Mouse (Mus musculus): Measurements from ENCODE around the gene Pfdn4. TPM values are rescaled to one million over a fixed set of nuclear protein-coding genes. Genes with fewer than 3 reads are reported as not detected.

The Pfdn4 gene
- polyA plus RNA-seq, 1 experiment from 2014 or later: 113 TPM

DNA sequence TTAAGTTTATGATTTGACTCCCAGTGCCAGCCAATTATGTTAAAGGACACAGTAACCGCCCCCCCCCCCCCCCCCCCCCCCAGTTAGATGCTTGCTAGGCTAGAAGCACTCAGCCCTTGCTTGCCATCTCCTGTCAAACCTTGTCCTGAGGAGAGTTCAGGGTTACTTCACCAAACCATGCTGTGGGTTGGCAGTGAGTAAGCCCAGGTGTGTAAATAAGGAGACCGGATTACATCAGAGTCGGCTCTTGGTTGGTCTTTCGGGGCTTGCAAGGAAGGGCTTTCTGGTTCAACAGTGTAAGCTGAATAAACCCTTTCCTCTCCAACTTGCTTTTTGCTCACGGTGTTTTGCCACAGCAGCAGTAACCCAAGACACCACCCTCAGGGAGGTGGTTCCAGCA lies 47.4 kb downstream of the Pfdn4 start:
- no peak for TF ChIP-seq CTCF (IDR thresholded peaks at IDR 0.05; ENCODE audit: low read depth)
- 52% methylated on average over 5 of the region's 5 CpGs for WGBS
- H3K9me3 ChIP-seq (replicated peaks; ENCODE audit: low read length): no peaks in the 10 kb centered on the region
- no peaks in the 10 kb centered on the region for H3K36me3 ChIP-seq (ENCODE audit: insufficient read depth, low read length)
- H3K4me2 ChIP-seq (ENCODE audit: low read length): no peak overlapping the region
- no peak for ATAC-seq (replicated peaks; ENCODE audit: low FRiP score, low read depth)
- H3K27me3 ChIP-seq (ENCODE audit: insufficient read depth, low read length): no peaks in the 10 kb centered on the region
- no peaks in the 10 kb centered on the region for H3K4me1 ChIP-seq (replicated peaks; ENCODE audit: insufficient read depth, low read length)
- no peak overlapping the region for H3K9ac ChIP-seq (ENCODE audit: low read depth, low read length)
- DNase-seq (ENCODE audit: low spot score): no peak
- H3K27ac ChIP-seq: no peak overlapping the region
- no peak overlapping the region for H3K4me3 ChIP-seq (replicated peaks; ENCODE audit: low read depth, low read length)

DNA sequence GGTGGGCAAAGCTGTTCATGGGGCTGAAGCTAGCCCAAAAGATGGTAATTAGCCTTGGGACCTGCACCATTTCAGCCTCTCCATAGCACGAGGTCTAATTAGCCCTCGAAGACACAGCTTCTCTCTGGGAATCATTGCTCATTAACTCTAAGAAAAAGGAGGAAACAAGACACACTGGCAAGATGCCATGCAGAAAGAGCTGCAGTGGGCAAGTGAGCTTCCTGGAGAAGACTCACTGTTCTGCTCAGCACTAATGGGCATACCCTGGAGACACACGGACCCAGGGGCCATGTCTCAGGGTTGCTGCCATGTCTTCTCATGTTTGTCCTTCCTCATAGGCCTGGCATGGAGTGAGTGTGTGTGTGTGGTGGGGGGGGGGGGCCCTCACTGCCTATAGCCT lies 47.9 kb downstream of the Pfdn4 start:
- no peak for ATAC-seq (replicated peaks; ENCODE audit: low FRiP score, low read depth)
- Histone ChIP-seq H3K36me3 (ENCODE audit: insufficient read depth, low read length) (no peaks in the 10 kb centered on the region), H3K27ac (no peak overlapping the region), H3K27me3 (ENCODE audit: insufficient read depth, low read length) (no peaks in the 10 kb centered on the region), H3K4me3 (replicated peaks; ENCODE audit: low read depth, low read length) (no peak overlapping the region), H3K9me3 (replicated peaks; ENCODE audit: low read length) (no peaks in the 10 kb centered on the region), H3K9ac (ENCODE audit: low read depth, low read length) (no peak overlapping the region), H3K4me1 (replicated peaks; ENCODE audit: insufficient read depth, low read length) (no peaks in the 10 kb centered on the region), H3K4me2 (ENCODE audit: low read length) (no peak overlapping the region)
- no peak for TF ChIP-seq CTCF (IDR thresholded peaks at IDR 0.05; ENCODE audit: low read depth)
- 67% methylated on average over 3 of the region's 3 CpGs for WGBS
- no peak for DNase-seq (ENCODE audit: low spot score)

- TF ChIP-seq CTCF (IDR thresholded peaks at IDR 0.05; ENCODE audit: low read depth): no peak
- WGBS: 66% methylated on average over 7 of the region's 7 CpGs
- H3K9me3 ChIP-seq (replicated peaks; ENCODE audit: low read length): no peaks in the 10 kb centered on the region
- H3K27me3 ChIP-seq (ENCODE audit: insufficient read depth, low read length): no peaks in the 10 kb centered on the region
- no peak overlapping the region for H3K4me2 ChIP-seq (ENCODE audit: low read length)
- DNase-seq (ENCODE audit: low spot score) (no peak), ATAC-seq (replicated peaks; ENCODE audit: low FRiP score, low read depth) (no peak)
- no peaks in the 10 kb centered on the region for H3K36me3 ChIP-seq (ENCODE audit: insufficient read depth, low read length)
- H3K4me3 ChIP-seq (replicated peaks; ENCODE audit: low read depth, low read length): no peak overlapping the region
- no peaks in the 10 kb centered on the region for H3K4me1 ChIP-seq (replicated peaks; ENCODE audit: insufficient read depth, low read length)
- H3K27ac ChIP-seq: no peak overlapping the region; the same call in 1 of the 2 replicates
- H3K9ac ChIP-seq (ENCODE audit: low read depth, low read length): no peak overlapping the region
These were observed 48.7 kb downstream of the Pfdn4 start for GRCm38 (mm10) chr2:170544950-170545349.

DNA sequence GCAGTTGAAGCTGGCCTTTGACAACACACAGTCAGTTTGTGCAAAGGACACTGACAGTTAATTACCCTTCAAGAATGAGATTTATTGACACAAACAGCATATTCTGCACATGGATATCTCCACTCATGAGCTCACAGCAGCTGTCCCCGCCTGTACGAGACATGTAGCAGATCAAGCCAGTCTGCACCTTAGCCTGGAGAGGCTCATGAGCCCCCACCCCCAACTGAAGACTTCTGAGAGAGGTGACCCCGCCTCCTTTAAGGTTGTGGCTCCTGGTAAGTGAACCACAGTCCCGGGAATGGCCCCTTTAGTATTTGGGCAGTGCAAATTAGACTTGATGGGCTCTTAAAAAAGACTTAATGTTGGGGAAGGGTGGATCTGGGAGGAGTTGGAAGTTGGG lies 49.5 kb downstream of the Pfdn4 start:
- WGBS: 33% methylated on average over 4 of the region's 4 CpGs

GRCm38 (mm10) chr2:170547526-170547925 lies 51.3 kb downstream of the Pfdn4 start:
- DNase-seq (ENCODE audit: low spot score): no peak
- TF ChIP-seq CTCF (IDR thresholded peaks at IDR 0.05; ENCODE audit: low read depth): no peak
- no peaks in the 10 kb centered on the region for H3K36me3 ChIP-seq (ENCODE audit: insufficient read depth, low read length)
- H3K27me3 ChIP-seq (ENCODE audit: insufficient read depth, low read length): no peaks in the 10 kb centered on the region
- no peak overlapping the region for H3K4me3 ChIP-seq (replicated peaks; ENCODE audit: low read depth, low read length)
- H3K27ac ChIP-seq: no peak overlapping the region
- no peak for ATAC-seq (replicated peaks; ENCODE audit: low FRiP score, low read depth)
- no peaks in the 10 kb centered on the region for H3K4me1 ChIP-seq (replicated peaks; ENCODE audit: insufficient read depth, low read length)
- no peak overlapping the region for H3K4me2 ChIP-seq (ENCODE audit: low read length)
- H3K9ac ChIP-seq (ENCODE audit: low read depth, low read length): no peak overlapping the region
- WGBS: 21% methylated on average over 6 of the region's 6 CpGs
- no peaks in the 10 kb centered on the region for H3K9me3 ChIP-seq (replicated peaks; ENCODE audit: low read length)

More for the DNA sequence above, 49.5 kb downstream of the Pfdn4 start:
- Histone ChIP-seq H3K4me2 (ENCODE audit: low read length) (no peak overlapping the region), H3K4me3 (replicated peaks; ENCODE audit: low read depth, low read length) (no peak overlapping the region), H3K27ac (no peak overlapping the region), H3K9me3 (replicated peaks; ENCODE audit: low read length) (no peaks in the 10 kb centered on the region), H3K36me3 (ENCODE audit: insufficient read depth, low read length) (no peaks in the 10 kb centered on the region), H3K9ac (ENCODE audit: low read depth, low read length) (no peak overlapping the region), H3K27me3 (ENCODE audit: insufficient read depth, low read length) (no peaks in the 10 kb centered on the region), H3K4me1 (replicated peaks; ENCODE audit: insufficient read depth, low read length) (no peaks in the 10 kb centered on the region)
- DNase-seq (ENCODE audit: low spot score) (peak; percentile 38), ATAC-seq (replicated peaks; ENCODE audit: low FRiP score, low read depth) (no peak)
- no peak for TF ChIP-seq CTCF (IDR thresholded peaks at IDR 0.05; ENCODE audit: low read depth)

- ATAC-seq (replicated peaks; ENCODE audit: low FRiP score, low read depth) (no peak), DNase-seq (ENCODE audit: low spot score) (no peak)
- WGBS: 42% methylated on average over 4 of the region's 4 CpGs
- no peak for TF ChIP-seq CTCF (IDR thresholded peaks at IDR 0.05; ENCODE audit: low read depth)
- H3K9ac ChIP-seq (ENCODE audit: low read depth, low read length): no peak overlapping the region
- H3K9me3 ChIP-seq (replicated peaks; ENCODE audit: low read length): no peaks in the 10 kb centered on the region
- no peak overlapping the region for H3K4me2 ChIP-seq (ENCODE audit: low read length)
- no peak overlapping the region for H3K27ac ChIP-seq
- H3K36me3 ChIP-seq (ENCODE audit: insufficient read depth, low read length): no peaks in the 10 kb centered on the region
- H3K4me1 ChIP-seq (replicated peaks; ENCODE audit: insufficient read depth, low read length): no peaks in the 10 kb centered on the region
- no peak overlapping the region for H3K4me3 ChIP-seq (replicated peaks; ENCODE audit: low read depth, low read length)
- no peaks in the 10 kb centered on the region for H3K27me3 ChIP-seq (ENCODE audit: insufficient read depth, low read length)
These were observed 51.8 kb downstream of the Pfdn4 start for GRCm38 (mm10) chr2:170548046-170548445.

DNA sequence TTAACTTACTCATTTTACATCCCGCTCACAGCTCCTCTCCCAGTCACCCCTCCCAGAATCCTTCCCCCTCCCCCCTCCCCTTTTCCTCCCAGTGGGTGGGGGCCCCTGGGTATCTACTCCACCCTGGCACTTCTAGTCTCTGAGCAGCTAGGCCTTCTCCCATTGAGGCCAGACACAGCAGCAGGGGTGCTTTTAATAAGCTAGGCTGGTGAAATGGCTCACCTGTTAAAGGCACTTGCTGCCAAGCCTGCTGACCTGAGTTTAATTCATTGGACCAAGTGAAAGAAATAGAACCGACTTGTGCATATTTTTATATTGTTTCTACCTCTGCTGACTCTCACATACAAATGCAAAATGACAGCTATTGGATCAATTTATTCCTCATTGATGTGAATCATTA lies 52.9 kb downstream of the Pfdn4 start:
- WGBS: 64% methylated on average over 2 of the region's 2 CpGs
- no peaks in the 10 kb centered on the region for H3K36me3 ChIP-seq (ENCODE audit: insufficient read depth, low read length)
- H3K4me2 ChIP-seq (ENCODE audit: low read length): no peak overlapping the region
- no peak for DNase-seq (ENCODE audit: low spot score)
- H3K9ac ChIP-seq (ENCODE audit: low read depth, low read length): no peak overlapping the region
- no peak for ATAC-seq (replicated peaks; ENCODE audit: low FRiP score, low read depth)
- H3K4me1 ChIP-seq (replicated peaks; ENCODE audit: insufficient read depth, low read length): no peaks in the 10 kb centered on the region
- TF ChIP-seq CTCF (IDR thresholded peaks at IDR 0.05; ENCODE audit: low read depth): no peak
- H3K27me3 ChIP-seq (ENCODE audit: insufficient read depth, low read length): no peaks in the 10 kb centered on the region
- no peak overlapping the region for H3K4me3 ChIP-seq (replicated peaks; ENCODE audit: low read depth, low read length)
- no peak overlapping the region for H3K27ac ChIP-seq
- H3K9me3 ChIP-seq (replicated peaks; ENCODE audit: low read length): no peaks in the 10 kb centered on the region

Measured in kidney, postnatal 0 days (tissue).